Mouse (Mus musculus): Measurements from ENCODE around the gene Ccdc187. TPM values are rescaled to one million over a fixed set of nuclear protein-coding genes. Genes with fewer than 3 reads are reported as not detected.

Ccdc187 gene
- total and polyA plus RNA-seq, 3 experiments = not detected

GRCm38 (mm10) chr2:26317991-26318672 is 23.8 kb upstream of the Ccdc187 start:
- in situ Hi-C loops (cut with MboI; ENCODE audit: low pct_ligation_motif_present, low pct_unique_long_range_greater_than_20kb, low sequenced_read_pairs) = no loop called here
- no peak for DNase-seq (ENCODE audit: extremely low read depth)
- TF ChIP-seq NELFE (IDR thresholded peaks at IDR 0.05; ENCODE audit: low read depth, low read length) (no peak), MXI1 (IDR thresholded peaks at IDR 0.05; ENCODE audit: low read depth, low read length) (no peak), USF1 (IDR thresholded peaks at IDR 0.05; ENCODE audit: low read depth, low read length) (no peak), MAFK (IDR thresholded peaks at IDR 0.05; ENCODE audit: insufficient replicate concordance, low read length) (no peak), POLR2AphosphoS2 (IDR thresholded peaks at IDR 0.05; ENCODE audit: low read depth, low read length) (no peak), CTCF (conservative IDR thresholded peaks at IDR 0.05 in 1 of 2, IDR thresholded peaks at IDR 0.05 in 1 of 2; ENCODE audit: low read depth in 2 of 2, low read length in 2 of 2) (no peak), BHLHE40 (IDR thresholded peaks at IDR 0.05; ENCODE audit: low read depth, low read length) (no peak)

GRCm38 (mm10) chr2:26317371-26317770 is 23.0 kb upstream of the Ccdc187 start:
- in situ Hi-C loops (cut with MboI; ENCODE audit: low pct_ligation_motif_present, low pct_unique_long_range_greater_than_20kb, low sequenced_read_pairs) = no loop called here
- H3K27me3 ChIP-seq (replicated peaks) = peaks cover 72% of the 10 kb centered on the region
- peaks cover 11 to 21% of the 10 kb centered on the region in 2 experiments for H3K4me1 ChIP-seq (ENCODE audit: control insufficient read depth in 1 of 2, insufficient read depth in 2 of 2)
- no peak overlapping the region for H3K27ac ChIP-seq (ENCODE audit: insufficient read depth, low read depth)
- H3K79me2 ChIP-seq (replicated peaks; ENCODE audit: control insufficient read depth, extremely low read depth, insufficient read depth, poor library complexity, severe bottlenecking) = no peaks in the 10 kb centered on the region
- TF ChIP-seq RCOR1 (conservative IDR thresholded peaks at IDR 0.05; ENCODE audit: low read depth, low read length) (no peak), NRF1 (IDR thresholded peaks at IDR 0.05; ENCODE audit: low read depth, low read length) (no peak), ZMIZ1 (IDR thresholded peaks at IDR 0.05; ENCODE audit: low read depth, low read length) (no peak), GABPA (IDR thresholded peaks at IDR 0.05; ENCODE audit: insufficient replicate concordance, low read depth, low read length) (no peak), PAX5 (IDR thresholded peaks at IDR 0.05; ENCODE audit: low read length) (no peak), ELF1 (IDR thresholded peaks at IDR 0.05; ENCODE audit: low read depth, low read length) (no peak), USF1 (IDR thresholded peaks at IDR 0.05; ENCODE audit: low read depth, low read length) (no peak), TCF12 (IDR thresholded peaks at IDR 0.05; ENCODE audit: low read depth, low read length) (no peak), UBTF (IDR thresholded peaks at IDR 0.05; ENCODE audit: low read depth, low read length) (no peak), ZNF384 (IDR thresholded peaks at IDR 0.05; ENCODE audit: low read depth, low read length) (no peak), BHLHE40 (IDR thresholded peaks at IDR 0.05; ENCODE audit: low read depth, low read length) (no peak), SIN3A (IDR thresholded peaks at IDR 0.05; ENCODE audit: low read length) (no peak)
- H3K9me3 ChIP-seq (replicated peaks; ENCODE audit: low read length) = no peaks in the 10 kb centered on the region
- no peak overlapping the region for H3K9ac ChIP-seq (ENCODE audit: insufficient read depth, low read depth)
- H3K36me3 ChIP-seq (replicated peaks in 1 of 2; ENCODE audit: control insufficient read depth in 1 of 2, insufficient read depth in 1 of 2, low read length in 1 of 2) = no peaks in the 10 kb centered on the region
- no peak overlapping the region for H3K4me2 ChIP-seq (ENCODE audit: insufficient read depth, low read depth, poor library complexity, severe bottlenecking)
- no peak overlapping the region for H3K4me3 ChIP-seq (replicated peaks in 1 of 3; ENCODE audit: low read depth in 2 of 3, low read length in 2 of 3, poor library complexity in 1 of 3)
- dilution Hi-C loops (cut with MboI; ENCODE audit: extremely low pct_ligation_motif_present, extremely low pct_unique_long_range_greater_than_20kb, low sequenced_read_pairs) = no loop called here
- DNase-seq (ENCODE audit: extremely low read depth) = no peak

More at GRCm38 (mm10) chr2:26317991-26318672, 23.8 kb upstream of the Ccdc187 start:
- no peaks in the 10 kb centered on the region for H3K36me3 ChIP-seq (replicated peaks in 1 of 2; ENCODE audit: control insufficient read depth in 1 of 2, insufficient read depth in 1 of 2, low read length in 1 of 2)
- no peak overlapping the region for H3K27ac ChIP-seq (ENCODE audit: insufficient read depth, low read depth)
- H3K9me3 ChIP-seq (replicated peaks; ENCODE audit: low read length) = no peaks in the 10 kb centered on the region
- dilution Hi-C loops (cut with MboI; ENCODE audit: extremely low pct_ligation_motif_present, extremely low pct_unique_long_range_greater_than_20kb, low sequenced_read_pairs) = no loop called here
- peaks cover 74% of the 10 kb centered on the region for H3K27me3 ChIP-seq (replicated peaks)
- H3K9ac ChIP-seq (ENCODE audit: insufficient read depth, low read depth) = no peak overlapping the region
- H3K79me2 ChIP-seq (replicated peaks; ENCODE audit: control insufficient read depth, extremely low read depth, insufficient read depth, poor library complexity, severe bottlenecking) = no peaks in the 10 kb centered on the region
- H3K4me3 ChIP-seq (replicated peaks in 1 of 3; ENCODE audit: low read depth in 2 of 3, low read length in 2 of 3, poor library complexity in 1 of 3) = no peak overlapping the region
- no peak overlapping the region for H3K4me2 ChIP-seq (ENCODE audit: insufficient read depth, low read depth, poor library complexity, severe bottlenecking)
- peaks cover 11 to 15% of the 10 kb centered on the region in 2 experiments for H3K4me1 ChIP-seq (ENCODE audit: control insufficient read depth in 1 of 2, insufficient read depth in 2 of 2)

Data from CH12.LX (cell line).